Mouse (Mus musculus): Measurements from ENCODE around the gene Ldlrap1. TPM values are rescaled to one million over a fixed set of nuclear protein-coding genes. Genes with fewer than 3 reads are reported as not detected.

Gene Ldlrap1
- total and polyA plus RNA-seq, 3 experiments = 1.4 to 3.7 (median 2.2) TPM

DNA sequence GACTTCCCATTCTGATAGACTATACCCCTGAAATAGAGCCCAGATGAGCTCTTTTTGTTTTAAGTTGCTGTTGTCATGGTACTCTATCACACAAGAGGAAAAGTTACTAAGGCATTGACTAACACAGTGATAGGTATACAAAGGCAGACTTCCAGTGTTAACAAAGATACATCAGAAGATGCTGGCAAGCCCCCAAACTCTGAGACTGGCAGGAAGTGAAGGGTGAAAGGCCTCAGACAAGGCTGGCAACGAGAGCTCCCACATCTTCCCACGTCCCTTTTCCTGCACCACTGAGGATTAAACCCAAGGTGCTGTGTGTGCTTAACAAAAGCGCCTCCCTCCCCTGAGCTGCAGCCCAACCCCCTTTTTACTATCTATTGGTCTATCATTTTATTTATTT lies 44.6 kb downstream of the Ldlrap1 start:
- Histone ChIP-seq H3K9me3 (replicated peaks; ENCODE audit: low read length) (peaks cover 6% of the 10 kb centered on the region), H3K4me1 (ENCODE audit: control insufficient read depth in 1 of 2, insufficient read depth in 2 of 2) (peaks cover 0 to 2% of the 10 kb centered on the region in 2 experiments; a peak in 1 of 4 replicates), H3K9ac (ENCODE audit: insufficient read depth, low read depth) (no peak overlapping the region), H3K4me3 (replicated peaks in 1 of 3; ENCODE audit: low read depth in 2 of 3, low read length in 2 of 3, poor library complexity in 1 of 3) (no peak overlapping the region), H3K36me3 (replicated peaks in 1 of 2; ENCODE audit: control insufficient read depth in 1 of 2, insufficient read depth in 1 of 2, low read length in 1 of 2) (no peaks in the 10 kb centered on the region), H3K27ac (ENCODE audit: insufficient read depth, low read depth) (no peak overlapping the region), H3K79me2 (replicated peaks; ENCODE audit: control insufficient read depth, extremely low read depth, insufficient read depth, poor library complexity, severe bottlenecking) (no peaks in the 10 kb centered on the region), H3K27me3 (replicated peaks) (peaks cover 17% of the 10 kb centered on the region), H3K4me2 (ENCODE audit: insufficient read depth, low read depth, poor library complexity, severe bottlenecking) (no peak overlapping the region)
- in situ Hi-C loops (cut with MboI; ENCODE audit: low pct_ligation_motif_present, low pct_unique_long_range_greater_than_20kb, low sequenced_read_pairs) (no loop called here), dilution Hi-C loops (cut with MboI; ENCODE audit: extremely low pct_ligation_motif_present, extremely low pct_unique_long_range_greater_than_20kb, low sequenced_read_pairs) (no loop called here)
- DNase-seq (ENCODE audit: extremely low read depth) = no peak
- TF ChIP-seq SIN3A (IDR thresholded peaks at IDR 0.05; ENCODE audit: low read length) (no peak), UBTF (IDR thresholded peaks at IDR 0.05; ENCODE audit: low read depth, low read length) (no peak), USF1 (IDR thresholded peaks at IDR 0.05; ENCODE audit: low read depth, low read length) (no peak), CHD1 (IDR thresholded peaks at IDR 0.05; ENCODE audit: low read depth, low read length) (no peak), GABPA (IDR thresholded peaks at IDR 0.05; ENCODE audit: insufficient replicate concordance, low read depth, low read length) (no peak), ELF1 (IDR thresholded peaks at IDR 0.05; ENCODE audit: low read depth, low read length) (no peak), RAD21 (IDR thresholded peaks at IDR 0.05; ENCODE audit: low read depth, low read length) (no peak), CHD2 (IDR thresholded peaks at IDR 0.05; ENCODE audit: low read length) (no peak), MYC (IDR thresholded peaks at IDR 0.05; ENCODE audit: low read depth, low read length) (no peak), TCF12 (IDR thresholded peaks at IDR 0.05; ENCODE audit: low read depth, low read length) (no peak), USF2 (conservative IDR thresholded peaks at IDR 0.05; ENCODE audit: low read depth, low read length) (no peak), BHLHE40 (IDR thresholded peaks at IDR 0.05; ENCODE audit: low read depth, low read length) (no peak), MEF2A (IDR thresholded peaks at IDR 0.05; ENCODE audit: borderline replicate concordance, low read depth, low read length) (no peak), E2F4 (IDR thresholded peaks at IDR 0.05; ENCODE audit: insufficient replicate concordance, low read depth, low read length) (no peak), MXI1 (IDR thresholded peaks at IDR 0.05; ENCODE audit: low read depth, low read length) (no peak), MAFK (IDR thresholded peaks at IDR 0.05; ENCODE audit: insufficient replicate concordance, low read length) (no peak), ZC3H11A (IDR thresholded peaks at IDR 0.05; ENCODE audit: low read depth, low read length) (no peak)

DNA sequence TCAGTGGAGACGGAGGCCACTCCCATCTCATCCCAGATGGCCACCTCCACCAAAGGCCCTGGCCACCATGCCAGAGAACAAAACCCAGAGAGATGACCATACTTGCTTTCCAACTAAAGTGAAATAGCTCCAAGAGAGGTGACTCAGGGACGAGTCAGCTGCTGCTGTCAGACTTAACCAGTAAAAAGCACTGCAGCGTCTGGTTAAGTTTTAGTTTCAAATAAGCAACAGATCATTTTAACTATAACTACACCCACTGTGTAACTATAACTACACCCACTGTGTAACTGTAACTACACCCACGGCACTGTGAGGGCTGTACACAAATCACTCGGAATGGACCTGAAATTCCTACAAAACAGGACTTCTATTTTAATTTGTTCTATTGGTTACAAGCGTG lies 46.7 kb downstream of the Ldlrap1 start:
- Histone ChIP-seq H3K36me3 (replicated peaks in 1 of 2; ENCODE audit: control insufficient read depth in 1 of 2, insufficient read depth in 1 of 2, low read length in 1 of 2) (no peaks in the 10 kb centered on the region), H3K9ac (ENCODE audit: insufficient read depth, low read depth) (no peak overlapping the region), H3K4me2 (ENCODE audit: insufficient read depth, low read depth, poor library complexity, severe bottlenecking) (no peak overlapping the region), H3K79me2 (replicated peaks; ENCODE audit: control insufficient read depth, extremely low read depth, insufficient read depth, poor library complexity, severe bottlenecking) (no peaks in the 10 kb centered on the region), H3K27ac (ENCODE audit: insufficient read depth, low read depth) (no peak overlapping the region), H3K4me3 (replicated peaks in 1 of 3; ENCODE audit: low read depth in 2 of 3, low read length in 2 of 3, poor library complexity in 1 of 3) (no peak overlapping the region), H3K4me1 (ENCODE audit: control insufficient read depth in 1 of 2, insufficient read depth in 2 of 2) (peaks cover 0 to 2% of the 10 kb centered on the region in 2 experiments; a peak in 1 of 4 replicates), H3K9me3 (replicated peaks; ENCODE audit: low read length) (peaks cover 6% of the 10 kb centered on the region), H3K27me3 (replicated peaks) (peaks cover 17% of the 10 kb centered on the region)
- no peak for DNase-seq (ENCODE audit: extremely low read depth)
- dilution Hi-C loops (cut with MboI; ENCODE audit: extremely low pct_ligation_motif_present, extremely low pct_unique_long_range_greater_than_20kb, low sequenced_read_pairs) = no loop called here
- in situ Hi-C loops (cut with MboI; ENCODE audit: low pct_ligation_motif_present, low pct_unique_long_range_greater_than_20kb, low sequenced_read_pairs) = no loop called here
- TF ChIP-seq MAX (IDR thresholded peaks at IDR 0.05; ENCODE audit: low read length) (no peak), CTCF (conservative IDR thresholded peaks at IDR 0.05 in 1 of 2, IDR thresholded peaks at IDR 0.05 in 1 of 2; ENCODE audit: low read depth in 2 of 2, low read length in 2 of 2) (no peak), JUND (conservative IDR thresholded peaks at IDR 0.05; ENCODE audit: low read depth, low read length) (no peak), POLR2A (IDR thresholded peaks at IDR 0.05; ENCODE audit: low read depth, low read length) (no peak), USF1 (IDR thresholded peaks at IDR 0.05; ENCODE audit: low read depth, low read length) (no peak), EP300 (IDR thresholded peaks at IDR 0.05; ENCODE audit: low read length) (no peak), MAZ (IDR thresholded peaks at IDR 0.05; ENCODE audit: low read depth, low read length) (no peak), CHD2 (IDR thresholded peaks at IDR 0.05; ENCODE audit: low read length) (no peak), KAT2A (IDR thresholded peaks at IDR 0.05; ENCODE audit: insufficient replicate concordance, low read length) (no peak), E2F4 (IDR thresholded peaks at IDR 0.05; ENCODE audit: insufficient replicate concordance, low read depth, low read length) (no peak), ETS1 (conservative IDR thresholded peaks at IDR 0.05; ENCODE audit: low read depth, low read length) (no peak), NRF1 (IDR thresholded peaks at IDR 0.05; ENCODE audit: low read depth, low read length) (no peak)

Data from CH12.LX (cell line).